Mouse (Mus musculus) cerebellum, adult 2 months (tissue): Measurements from ENCODE around the gene Creg1. TPM values are rescaled to one million over a fixed set of nuclear protein-coding genes. Genes with fewer than 3 reads are reported as not detected.

ENCODE experiments used
- DNase-seq, 2 experiments: peaks; one replicate each; pipeline ENCODE4 v3.0.0; 2021
- H3K27ac ChIP-seq: fragments of 200-500 bp; 2 replicates; pipeline ENCODE4 v1.5.1; 2012; ENCODE audit warnings: low read length, control low read depth, inconsistent platforms; ENCODE audit not compliant: insufficient read depth
- H3K27me3 ChIP-seq: fragments of 200-500 bp; 2 replicates; pipeline ENCODE4 v1.6.1; 2012; ENCODE audit warnings: inconsistent platforms, mild to moderate bottlenecking, low read length, moderate library complexity; ENCODE audit not compliant: control insufficient read depth, insufficient read depth
- H3K4me1 ChIP-seq: fragments of 200-500 bp; 2 replicates; pipeline ENCODE4 v1.6.1; 2011; ENCODE audit warnings: low read length; ENCODE audit not compliant: control insufficient read depth, insufficient read depth
- H3K4me3 ChIP-seq: fragments of 200-500 bp; replicated peaks from 2 replicates; pipeline ENCODE3; 2011; ENCODE audit warnings: mild to moderate bottlenecking, low read depth, low read length, control low read depth; ENCODE audit not compliant: insufficient read depth
- CTCF ChIP-seq: fragments of 200-500 bp; IDR thresholded peaks from 2 replicates; pipeline ENCODE4 v1.5.1; 2011; ENCODE audit warnings: low read depth, mild to moderate bottlenecking, control low read depth, low read length, moderate library complexity, borderline replicate concordance; ENCODE audit not compliant: insufficient read depth
- POLR2A ChIP-seq: fragments of 200-500 bp; IDR thresholded peaks from 2 replicates; pipeline ENCODE4 v1.6.1; 2011; ENCODE audit warnings: low read length, control low read depth, borderline replicate concordance; ENCODE audit not compliant: insufficient read depth
- WGBS: fragments of 180-500 bp; shearing (Covaris S2); methylation state at CpG from one replicate; pipeline ENCODE4 v1.1.7; 2018; 5-methylcytosine and 5-hydroxymethylcytosine counted together
- polyA plus RNA-seq: library from polyadenylated mRNA; depleted of rRNA; stranded (reverse); fragments of >200 nt; gene quantifications from 2 replicates; pipeline ENCODE4 v1.2.3, GENCODE M21; 2012

The Creg1 gene
- polyA plus RNA-seq, 1 experiment, result 51.0 TPM

- Histone ChIP-seq H3K4me1 (no peaks in the 10 kb centered on the region), H3K27me3 (no peaks in the 10 kb centered on the region), H3K4me3 (no peak overlapping the region), H3K27ac (no peak overlapping the region)
- WGBS, result 88% methylated on average over 17 of the region's 17 CpGs
- TF ChIP-seq POLR2A (no peak), CTCF (no peak)
- DNase-seq, result no peak
Observed at GRCm38 (mm10) chr1:165765651-165766294, 2.2 kb downstream of the Creg1 start.

GRCm38 (mm10) chr1:165766295-165766890 is 2.8 kb downstream of the Creg1 start:
- 94% methylated on average over 7 of the region's 7 CpGs for WGBS
- no peaks in the 10 kb centered on the region for H3K4me1 ChIP-seq
- TF ChIP-seq POLR2A (no peak), CTCF (no peak)
- no peak for DNase-seq
- no peak overlapping the region for H3K4me3 ChIP-seq
- H3K27ac ChIP-seq, result no peak overlapping the region
- H3K27me3 ChIP-seq, result no peaks in the 10 kb centered on the region

GRCm38 (mm10) chr1:165768894-165769512 is 5.5 kb downstream of the Creg1 start:
- no peak for DNase-seq
- Histone ChIP-seq H3K27ac (no peak overlapping the region), H3K4me1 (no peaks in the 10 kb centered on the region), H3K27me3 (no peaks in the 10 kb centered on the region), H3K4me3 (no peak overlapping the region)
- TF ChIP-seq CTCF, result no peak
- TF ChIP-seq POLR2A, result no peak
- 78% methylated on average over 9 of the region's 9 CpGs for WGBS

GRCm38 (mm10) chr1:165770181-165770759 is 6.7 kb downstream of the Creg1 start:
- H3K27me3 ChIP-seq, result no peaks in the 10 kb centered on the region
- no peak for DNase-seq
- H3K4me1 ChIP-seq, result no peaks in the 10 kb centered on the region
- TF ChIP-seq CTCF, result no peak
- no peak for TF ChIP-seq POLR2A
- no peak overlapping the region for H3K27ac ChIP-seq
- WGBS, result 90% methylated on average over 10 of the region's 10 CpGs
- no peak overlapping the region for H3K4me3 ChIP-seq

GRCm38 (mm10) chr1:165771491-165771897 is 7.9 kb downstream of the Creg1 start:
- WGBS, result 6% methylated on average over 12 of the region's 12 CpGs
- TF ChIP-seq CTCF (peak; percentile 83), POLR2A (no peak)
- H3K27ac ChIP-seq, result no peak overlapping the region
- DNase-seq, result peak; percentile 45 to 65
- H3K4me1 ChIP-seq, result no peaks in the 10 kb centered on the region
- no peak overlapping the region for H3K4me3 ChIP-seq
- H3K27me3 ChIP-seq, result no peaks in the 10 kb centered on the region

- Histone ChIP-seq H3K27me3 (no peaks in the 10 kb centered on the region), H3K27ac (no peak overlapping the region), H3K4me3 (no peak overlapping the region), H3K4me1 (no peaks in the 10 kb centered on the region)
- no peak for DNase-seq
- TF ChIP-seq POLR2A (no peak), CTCF (no peak)
- WGBS, result 55% methylated on average over 9 of the region's 9 CpGs
Observed at GRCm38 (mm10) chr1:165771998-165772397, 8.5 kb downstream of the Creg1 start.

- H3K27me3 ChIP-seq, result no peaks in the 10 kb centered on the region
- no peaks in the 10 kb centered on the region; the same call in 1 of the 2 replicates for H3K4me1 ChIP-seq
- peak overlapping the region; percentile 28 for H3K4me3 ChIP-seq
- DNase-seq, result peak; percentile 40 to 48
- no peak overlapping the region for H3K27ac ChIP-seq
- no peak for TF ChIP-seq POLR2A
- TF ChIP-seq CTCF, result peak; percentile 63; the same call in 1 of the 2 replicates
- WGBS, result 42% methylated on average over 19 of the region's 19 CpGs
Observed at GRCm38 (mm10) chr1:165775518-165776294, 12.2 kb downstream of the Creg1 start.
